Mouse (Mus musculus): ENCODE measurements around the gene Acot6.

Acot6 gene

GRCm38 (mm10) chr12:84107012-84107411 lies 6.6 kb downstream of the Acot6 start:
- no peak for DNase-seq

GRCm38 (mm10) chr12:84107692-84108091 lies 7.2 kb downstream of the Acot6 start:
- DNase-seq = no peak

GRCm38 (mm10) chr12:84109924-84110323 lies 9.5 kb downstream of the Acot6 start:
- no peak for DNase-seq

- DNase-seq = no peak
These were observed 10.4 kb downstream of the Acot6 start for GRCm38 (mm10) chr12:84110814-84111213.

- DNase-seq = no peak
These were observed 13.2 kb downstream of the Acot6 start for GRCm38 (mm10) chr12:84113676-84114075.

GRCm38 (mm10) chr12:84114153-84114994 lies 13.9 kb downstream of the Acot6 start, which contains the start of gene Dnal1:
Dnal1 (plus strand) TSS chr12:84114366.
- DNase-seq = peak; percentile 89

GRCm38 (mm10) chr12:84119584-84119983 lies 19.1 kb downstream of the Acot6 start:
- no peak for DNase-seq

GRCm38 (mm10) chr12:84125892-84126291 lies 25.4 kb downstream of the Acot6 start:
- no peak for DNase-seq

- no peak for DNase-seq
These were observed 26.4 kb downstream of the Acot6 start for GRCm38 (mm10) chr12:84126899-84127298.

GRCm38 (mm10) chr12:84128576-84128975 lies 28.1 kb downstream of the Acot6 start:
- peak; percentile 76 for DNase-seq

GRCm38 (mm10) chr12:84129931-84130330 lies 29.5 kb downstream of the Acot6 start:
- DNase-seq = no peak

GRCm38 (mm10) chr12:84132265-84132664 lies 31.8 kb downstream of the Acot6 start:
- DNase-seq = no peak

GRCm38 (mm10) chr12:84137131-84137530 lies 36.7 kb downstream of the Acot6 start:
- no peak for DNase-seq

GRCm38 (mm10) chr12:84140135-84140534 lies 39.7 kb downstream of the Acot6 start:
- DNase-seq = no peak

GRCm38 (mm10) chr12:84141271-84141670 lies 40.8 kb downstream of the Acot6 start:
- no peak for DNase-seq

- DNase-seq = no peak
These were observed 42.0 kb downstream of the Acot6 start for GRCm38 (mm10) chr12:84142281-84143050.

- peak; percentile 84 for DNase-seq
These were observed 47.6 kb downstream of the Acot6 start, which contains the start of gene Pnma1 for GRCm38 (mm10) chr12:84147954-84148621. Pnma1 (minus strand) TSS chr12:84148489.

- no peak for DNase-seq
These were observed 48.2 kb downstream of the Acot6 start for GRCm38 (mm10) chr12:84148622-84149012.

- no peak for DNase-seq
These were observed 49.5 kb downstream of the Acot6 start for GRCm38 (mm10) chr12:84149971-84150370.

GRCm38 (mm10) chr12:84150976-84151375 lies 50.5 kb downstream of the Acot6 start:
- no peak for DNase-seq

- no peak for DNase-seq
These were observed 51.5 kb downstream of the Acot6 start for GRCm38 (mm10) chr12:84151911-84152310.

- DNase-seq = no peak
These were observed 52.1 kb downstream of the Acot6 start for GRCm38 (mm10) chr12:84152352-84153190.
